Mouse (Mus musculus) intestine, postnatal 0 days (tissue): ENCODE results near the gene Tex30. TPM values are rescaled to one million over a fixed set of nuclear protein-coding genes. Genes with fewer than 3 reads are reported as not detected.

Experiments used
- ATAC-seq: fragments of 200-750 bp; cut with Nextera tagmentation; 2 replicates; pipeline ENCODE4 v1.8.0; 2017; ENCODE audit warnings: mild to moderate bottlenecking, moderate TSS enrichment, moderate library complexity
- H3K27ac ChIP-seq: fragments of 300-500 bp; sonication (generic); 2 replicates; pipeline ENCODE4 v1.5.1; 2014; ENCODE audit warnings: mild to moderate bottlenecking, low read depth, low read length, moderate library complexity
- H3K27me3 ChIP-seq: fragments of 300-500 bp; sonication (generic); replicated peaks from 2 replicates; pipeline ENCODE4 v1.6.1; 2014; ENCODE audit warnings: low read length, mixed read lengths; ENCODE audit not compliant: control insufficient read depth, insufficient read depth
- H3K36me3 ChIP-seq: fragments of 300-500 bp; sonication (generic); 2 replicates; pipeline ENCODE4 v1.6.1; 2014; ENCODE audit warnings: mild to moderate bottlenecking, moderate library complexity; ENCODE audit not compliant: control insufficient read depth, insufficient read depth
- H3K4me1 ChIP-seq: fragments of 300-500 bp; sonication (generic); replicated peaks from 2 replicates; pipeline ENCODE4 v1.6.1; 2014; ENCODE audit warnings: antibody characterized with exemption, low read length, mixed read lengths; ENCODE audit not compliant: control insufficient read depth, insufficient read depth
- H3K4me2 ChIP-seq: fragments of 300-500 bp; sonication (generic); replicated peaks from 2 replicates; pipeline ENCODE4 v1.6.1; 2014; ENCODE audit warnings: low read depth, mild to moderate bottlenecking, moderate library complexity
- H3K4me3 ChIP-seq: fragments of 300-500 bp; sonication (generic); 2 replicates; pipeline ENCODE4 v1.5.1; 2014; ENCODE audit warnings: low read depth, low read length
- H3K9ac ChIP-seq: fragments of 300-500 bp; sonication (generic); 2 replicates; pipeline ENCODE4 v1.6.1; 2014; ENCODE audit warnings: mild to moderate bottlenecking, low read depth, low read length
- H3K9me3 ChIP-seq: fragments of 300-500 bp; sonication (generic); 2 replicates; pipeline ENCODE4 v1.6.1; 2016; ENCODE audit warnings: mixed run types; ENCODE audit not compliant: control insufficient read depth
- CTCF ChIP-seq: sonication (generic); IDR thresholded peaks from 2 replicates; pipeline ENCODE4 v1.5.1; 2016; ENCODE audit warnings: low read depth, mild to moderate bottlenecking, control low read depth, antibody characterized with exemption, moderate library complexity
- WGBS: fragments of 180-500 bp; shearing (Covaris S2); extraction: QIAGEN DNeasy Blood & Tissue Kit; methylation state at CpG from one replicate; pipeline ENCODE4 v1.1.7; 2014; 5-methylcytosine and 5-hydroxymethylcytosine counted together
- polyA plus RNA-seq: library from polyadenylated mRNA; unstranded; fragments of >200 nt; fragmentation: Nextera tagmentation; extraction: Ambion mirVana; gene quantifications from 2 replicates; pipeline ENCODE4 v1.2.1, GENCODE M21; 2015

Tex30 gene
- polyA plus RNA-seq, 1 experiment from 2014 or later: 39.0 TPM

DNA sequence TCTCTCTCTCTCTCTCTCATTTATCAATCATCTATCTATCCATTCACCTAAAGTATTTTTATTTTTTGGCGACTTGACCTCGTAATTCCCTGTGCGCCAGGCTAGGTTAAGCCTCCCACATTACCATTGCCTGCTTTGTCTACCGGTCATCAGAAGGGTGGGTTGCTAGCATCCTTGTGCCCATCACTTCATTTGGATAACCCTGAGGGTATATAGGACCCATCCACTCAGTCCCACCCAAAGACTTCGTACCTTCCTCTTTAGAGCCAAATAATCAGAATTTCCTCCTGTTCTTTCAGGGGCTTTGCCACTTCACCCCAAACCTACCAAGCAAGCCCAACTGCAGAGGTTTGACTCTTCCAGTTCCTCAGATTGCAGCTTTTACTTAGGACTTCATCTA, 698 bp upstream of the Tex30 start:
- H3K27me3 ChIP-seq: no peaks in the 10 kb centered on the region
- ATAC-seq: no peak
- no peak overlapping the region for H3K27ac ChIP-seq
- H3K4me1 ChIP-seq: no peaks in the 10 kb centered on the region
- peak overlapping the region; percentile 70 for H3K4me2 ChIP-seq
- H3K4me3 ChIP-seq: peak overlapping the region; percentile 69
- H3K9me3 ChIP-seq: no peaks in the 10 kb centered on the region
- peaks cover 8% of the 10 kb centered on the region for H3K36me3 ChIP-seq
- TF ChIP-seq CTCF: no peak
- no peak overlapping the region for H3K9ac ChIP-seq
- 9% methylated on average over 5 of the region's 5 CpGs for WGBS

- no peaks in the 10 kb centered on the region for H3K9me3 ChIP-seq
- H3K4me3 ChIP-seq: peak overlapping the region; percentile 69
- H3K4me1 ChIP-seq: no peaks in the 10 kb centered on the region
- H3K36me3 ChIP-seq: peaks cover 7% of the 10 kb centered on the region
- no peaks in the 10 kb centered on the region for H3K27me3 ChIP-seq
- ATAC-seq: peak; percentile 81
- H3K4me2 ChIP-seq: peak overlapping the region; percentile 70
- 0% methylated on average over 55 of the region's 55 CpGs for WGBS
- 0 out of 2 replicates have a peak, but pooled peaks have one; percentile 6 for TF ChIP-seq CTCF
- peak overlapping the region; percentile 66 for H3K9ac ChIP-seq
- H3K27ac ChIP-seq: peak overlapping the region; percentile 91
These were observed 604 bp downstream of the Tex30 start for GRCm38 (mm10) chr1:44101448-44102225.

GRCm38 (mm10) chr1:44064625-44065024, 37.6 kb downstream of the Tex30 start:
- no peak overlapping the region for H3K4me2 ChIP-seq
- H3K4me1 ChIP-seq: no peaks in the 10 kb centered on the region
- H3K9ac ChIP-seq: no peak overlapping the region
- no peaks in the 10 kb centered on the region for H3K36me3 ChIP-seq
- no peak overlapping the region for H3K4me3 ChIP-seq
- H3K9me3 ChIP-seq: no peaks in the 10 kb centered on the region
- H3K27me3 ChIP-seq: no peaks in the 10 kb centered on the region
- TF ChIP-seq CTCF: peak; percentile 77
- no peak for ATAC-seq
- no peak overlapping the region for H3K27ac ChIP-seq
- WGBS: 8% methylated on average over 1 of the region's 1 CpGs

DNA sequence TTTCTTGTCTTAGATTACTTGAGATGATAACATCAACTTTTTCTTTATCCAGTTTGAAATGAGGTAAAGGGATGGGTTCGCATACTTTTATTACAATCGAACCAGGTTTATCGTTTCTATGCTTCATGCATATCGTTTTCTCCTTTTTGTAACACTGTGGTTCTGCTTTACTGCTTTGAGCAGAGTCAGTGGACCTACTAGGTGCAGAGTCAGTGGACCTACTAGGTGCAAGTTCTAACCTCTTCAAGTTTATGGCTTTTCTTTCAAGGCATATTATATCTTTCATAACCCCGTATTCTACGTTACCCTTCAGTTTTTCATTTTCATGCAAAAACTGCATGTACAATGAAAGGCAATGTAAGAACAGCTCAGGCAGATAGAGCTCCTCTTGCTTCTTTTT, 38.8 kb downstream of the Tex30 start:
- Histone ChIP-seq H3K27me3 (no peaks in the 10 kb centered on the region), H3K4me3 (no peak overlapping the region), H3K36me3 (no peaks in the 10 kb centered on the region), H3K4me2 (no peak overlapping the region), H3K4me1 (no peaks in the 10 kb centered on the region), H3K9ac (no peak overlapping the region), H3K27ac (no peak overlapping the region), H3K9me3 (no peaks in the 10 kb centered on the region)
- no peak for TF ChIP-seq CTCF
- 86% methylated on average over 6 of the region's 6 CpGs for WGBS
- no peak for ATAC-seq

GRCm38 (mm10) chr1:44061836-44062235, 40.4 kb downstream of the Tex30 start, which contains the start of gene Gm8251:
TSS of gene Gm8251 (minus strand) at chr1:44061936.
- H3K9me3 ChIP-seq: no peaks in the 10 kb centered on the region
- no peak within 1 kb of the TSS for H3K4me3 ChIP-seq
- no peaks in the 10 kb centered on the region for H3K36me3 ChIP-seq
- no peak within 1 kb of the TSS for H3K9ac ChIP-seq
- H3K27ac ChIP-seq: no peak within 1 kb of the TSS
- no peak for TF ChIP-seq CTCF
- no peak for ATAC-seq
- H3K4me2 ChIP-seq: no peak within 1 kb of the TSS
- H3K4me1 ChIP-seq: no peaks in the 10 kb centered on the region
- 91% methylated on average over 2 of the region's 2 CpGs for WGBS
- no peaks in the 10 kb centered on the region for H3K27me3 ChIP-seq

DNA sequence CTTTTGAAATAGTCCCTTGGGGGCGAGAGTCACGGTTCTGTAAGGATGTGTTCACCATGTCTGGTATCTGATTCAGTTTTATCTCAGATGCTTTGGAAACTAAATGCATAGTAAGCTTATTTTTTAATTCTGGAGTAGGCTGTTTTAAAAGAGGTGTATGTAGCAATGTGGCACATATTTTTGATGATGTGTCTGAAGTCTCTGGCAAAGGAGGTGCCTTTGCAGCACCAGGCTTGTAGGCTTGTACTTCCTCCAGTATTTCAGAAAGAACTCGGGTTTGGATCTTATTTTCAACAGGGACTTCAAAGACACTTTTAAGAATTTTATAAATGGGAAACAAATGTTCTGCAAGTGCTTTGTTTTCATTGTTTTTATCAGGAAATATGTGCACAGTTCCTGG, 44.4 kb downstream of the Tex30 start:
- 83% methylated on average over 3 of the region's 3 CpGs for WGBS
- Histone ChIP-seq H3K9ac (no peak overlapping the region), H3K4me3 (no peak overlapping the region), H3K4me2 (no peak overlapping the region), H3K9me3 (no peaks in the 10 kb centered on the region), H3K36me3 (no peaks in the 10 kb centered on the region), H3K27me3 (no peaks in the 10 kb centered on the region), H3K27ac (no peak overlapping the region), H3K4me1 (no peaks in the 10 kb centered on the region)
- TF ChIP-seq CTCF: no peak
- ATAC-seq: no peak
